Mouse (Mus musculus) heart, adult 2 months (tissue): ENCODE data around the gene Aacs. TPM values are rescaled to one million over a fixed set of nuclear protein-coding genes. Genes with fewer than 3 reads are reported as not detected.
A peak's percentile ranks its signal among the peaks of the same experiment; 100 is the strongest.

ENCODE experiments used
- DNase-seq, 2 experiments: peaks; one replicate each; pipeline ENCODE4 v3.0.0; 2021
- H3K27ac ChIP-seq: fragments of 200-600 bp; 2 replicates; pipeline ENCODE4 v1.8.1; 2022
- H3K27me3 ChIP-seq: fragments of 200-500 bp; 2 replicates; pipeline ENCODE4 v1.6.1; 2012; ENCODE audit warnings: mild to moderate bottlenecking, low read length, inconsistent platforms, mixed read lengths; ENCODE audit not compliant: control insufficient read depth, insufficient read depth
- H3K36me3 ChIP-seq: fragments of 200-500 bp; 2 replicates; pipeline ENCODE4 v1.6.1; 2012; ENCODE audit warnings: low read length, inconsistent platforms; ENCODE audit not compliant: control insufficient read depth, insufficient read depth
- H3K4me1 ChIP-seq: fragments of 200-500 bp; 2 replicates; pipeline ENCODE4 v1.6.1; 2011; ENCODE audit warnings: low read length; ENCODE audit not compliant: control insufficient read depth, insufficient read depth
- H3K4me3 ChIP-seq: fragments of 200-600 bp; 2 replicates; pipeline ENCODE4 v1.8.1; 2022
- H3K79me2 ChIP-seq: fragments of 200-500 bp; replicated peaks from 2 replicates; pipeline ENCODE4 v1.6.1; 2012; ENCODE audit warnings: mild to moderate bottlenecking, inconsistent platforms, low read length, moderate library complexity, mixed read lengths; ENCODE audit not compliant: control insufficient read depth, insufficient read depth
- H3K9ac ChIP-seq: fragments of 200-500 bp; 2 replicates; pipeline ENCODE4 v1.6.1; 2012; ENCODE audit warnings: low read depth, mild to moderate bottlenecking, control low read depth, inconsistent platforms, low read length, mixed read lengths
- CTCF ChIP-seq: fragments of 200-600 bp; IDR thresholded peaks from 2 replicates; pipeline ENCODE4 v1.8.1; 2022; ENCODE audit warnings: antibody characterized with exemption, mild to moderate bottlenecking, moderate library complexity
- EP300 ChIP-seq: fragments of 200-500 bp; IDR thresholded peaks from 2 replicates; pipeline ENCODE4 v1.6.1; 2011; ENCODE audit warnings: low read depth, low read length, control low read depth; ENCODE audit not compliant: insufficient read depth
- POLR2A ChIP-seq: fragments of 200-500 bp; IDR thresholded peaks from 2 replicates; pipeline ENCODE4 v1.6.1; 2011; ENCODE audit warnings: mild to moderate bottlenecking, low read depth, low read length, control low read depth; ENCODE audit not compliant: insufficient read depth
- WGBS: fragments of 180-500 bp; shearing (Covaris S2); methylation state at CpG from one replicate; pipeline ENCODE4 v1.1.7; 2018; 5-methylcytosine and 5-hydroxymethylcytosine counted together
- intact Hi-C: fragments of 180-260 bp; cut with DNase I; formaldehyde crosslinking; loops from one replicate; pipeline ENCODE4 v1.15.1; 2025
- polyA plus RNA-seq: library from polyadenylated mRNA; depleted of rRNA; stranded (reverse); fragments of >200 nt; gene quantifications from 2 replicates; pipeline ENCODE4 v1.2.3, GENCODE M21; 2012
- total RNA-seq, 2 experiments: library from RNA; stranded (reverse); gene quantifications; 2 replicates each; pipeline ENCODE4 v1.2.3; 2021

Aacs gene
- total and polyA plus RNA-seq, 3 experiments: 3.3 to 17.7 (median 3.9) TPM

DNA sequence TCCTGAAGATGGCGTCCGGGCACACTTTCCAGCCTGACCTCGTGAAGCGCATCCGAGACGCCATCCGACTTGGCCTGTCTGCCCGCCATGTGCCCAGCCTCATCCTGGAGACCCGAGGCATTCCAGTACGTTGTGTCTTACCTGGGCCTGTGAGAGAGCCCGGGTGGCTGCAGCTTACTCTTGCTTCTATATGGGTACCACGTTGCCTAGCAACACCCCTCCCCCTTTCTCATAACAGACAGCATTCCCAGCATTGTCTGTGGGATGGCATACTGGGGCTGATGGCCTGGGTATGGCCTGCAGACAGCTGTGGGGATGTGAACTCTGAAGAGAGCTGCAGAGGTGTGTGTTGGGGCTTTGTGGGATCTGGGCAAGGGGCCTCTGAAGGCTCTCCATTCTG is 39.4 kb downstream of the Aacs start:
- DNase-seq: no peak
- Histone ChIP-seq H3K36me3 (no peaks in the 10 kb centered on the region), H3K27ac (no peak overlapping the region), H3K27me3 (no peaks in the 10 kb centered on the region), H3K4me1 (no peaks in the 10 kb centered on the region; the same call in 1 of the 2 replicates), H3K9ac (no peak overlapping the region), H3K79me2 (no peaks in the 10 kb centered on the region), H3K4me3 (no peak overlapping the region)
- intact Hi-C loops: no loop called here
- TF ChIP-seq EP300 (no peak), POLR2A (no peak), CTCF (no peak)
- WGBS: 91% methylated on average over 12 of the region's 12 CpGs

DNA sequence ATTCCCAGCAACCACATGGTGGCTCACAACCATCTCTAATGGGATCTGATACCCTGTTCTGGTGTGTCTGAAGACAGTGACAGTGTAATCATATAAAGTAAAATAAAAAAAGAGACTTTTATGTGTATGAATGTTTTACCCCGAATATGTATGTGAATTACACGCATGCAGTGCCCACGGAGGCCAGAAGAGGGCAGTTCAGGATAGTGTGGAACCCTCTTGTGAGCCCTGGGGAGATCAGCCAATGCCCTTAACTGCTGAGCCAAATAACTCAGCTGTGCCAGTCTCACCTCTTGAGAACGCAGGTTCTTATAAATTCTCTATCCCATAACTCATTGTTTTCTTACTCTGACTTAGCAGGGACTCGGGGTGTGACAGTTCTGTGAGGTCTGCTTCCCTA is 43.0 kb downstream of the Aacs start:
- H3K27ac ChIP-seq: no peak overlapping the region
- no peak for DNase-seq
- no peak overlapping the region for H3K4me3 ChIP-seq
- H3K36me3 ChIP-seq: no peaks in the 10 kb centered on the region
- H3K4me1 ChIP-seq: no peaks in the 10 kb centered on the region; the same call in 1 of the 2 replicates
- no peak for TF ChIP-seq POLR2A
- TF ChIP-seq CTCF: peak; percentile 62
- H3K27me3 ChIP-seq: no peaks in the 10 kb centered on the region
- H3K79me2 ChIP-seq: no peaks in the 10 kb centered on the region
- 80% methylated on average over 5 of the region's 5 CpGs for WGBS
- intact Hi-C loops: no loop called here
- H3K9ac ChIP-seq: no peak overlapping the region

DNA sequence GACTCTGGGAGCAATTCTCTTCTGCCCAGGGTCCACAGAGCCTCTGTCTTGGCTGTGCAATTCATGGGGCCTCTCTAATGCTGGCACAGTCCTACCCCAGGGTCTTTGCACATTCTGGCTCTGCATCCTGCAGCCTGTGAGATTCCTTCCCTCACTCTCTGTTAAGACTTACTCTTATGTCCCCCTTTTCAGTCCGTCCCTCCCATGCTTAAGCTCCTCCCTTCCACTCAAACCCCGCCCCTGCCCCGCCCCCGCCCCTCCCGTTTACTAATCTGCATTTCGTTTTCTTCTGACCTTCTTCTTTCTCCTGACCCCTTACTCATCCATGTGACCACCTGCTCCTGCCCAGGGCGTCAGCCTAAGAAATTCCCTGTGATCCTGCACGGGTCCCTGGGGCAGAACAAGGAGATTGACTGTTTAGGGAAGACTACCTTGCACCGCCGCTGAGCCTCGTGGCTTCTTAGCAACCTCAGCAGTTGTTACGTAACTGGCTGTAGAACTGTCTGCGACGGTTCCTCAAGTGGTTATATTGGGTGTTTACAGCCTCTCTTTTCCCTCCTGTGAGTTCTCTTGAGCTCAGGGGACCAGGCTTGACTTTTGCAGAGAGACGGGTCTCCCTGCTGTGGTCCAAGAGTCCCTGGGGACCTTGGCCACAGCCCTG is 45.4 kb downstream of the Aacs start:
- Histone ChIP-seq H3K4me1 (no peaks in the 10 kb centered on the region; the same call in 1 of the 2 replicates), H3K27me3 (no peaks in the 10 kb centered on the region), H3K9ac (no peak overlapping the region), H3K36me3 (no peaks in the 10 kb centered on the region), H3K27ac (no peak overlapping the region), H3K79me2 (no peaks in the 10 kb centered on the region), H3K4me3 (no peak overlapping the region)
- TF ChIP-seq EP300: no peak
- no peak for TF ChIP-seq CTCF
- TF ChIP-seq POLR2A: no peak
- DNase-seq: no peak
- 27% methylated on average over 15 of the region's 15 CpGs for WGBS
- intact Hi-C loops: no loop called here

DNA sequence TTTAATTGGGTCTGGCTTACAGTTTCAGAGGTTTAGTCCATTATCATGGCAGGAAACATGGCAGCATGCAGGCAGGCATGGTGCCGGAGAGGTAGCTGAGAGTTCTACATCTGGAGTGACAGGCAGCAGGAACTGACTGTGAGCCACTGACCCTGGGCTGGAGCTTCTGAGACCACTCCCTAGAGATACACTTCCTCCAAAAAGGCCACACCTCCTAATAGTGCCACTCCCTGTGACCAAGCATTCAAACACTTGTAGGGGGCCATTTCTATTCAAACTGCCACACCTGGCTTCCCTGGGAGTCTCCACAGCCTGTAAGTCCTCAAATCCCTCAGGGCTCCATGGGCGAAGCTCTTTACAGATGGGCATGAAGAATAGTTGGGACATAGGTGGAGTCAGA is 47.7 kb downstream of the Aacs start:
- Histone ChIP-seq H3K36me3 (no peaks in the 10 kb centered on the region), H3K27ac (no peak overlapping the region), H3K4me1 (no peaks in the 10 kb centered on the region), H3K79me2 (no peaks in the 10 kb centered on the region), H3K27me3 (no peaks in the 10 kb centered on the region), H3K4me3 (no peak overlapping the region), H3K9ac (no peak overlapping the region)
- 72% methylated on average over 2 of the region's 2 CpGs for WGBS
- intact Hi-C loops: no loop called here
- TF ChIP-seq POLR2A: no peak
- TF ChIP-seq EP300: no peak
- TF ChIP-seq CTCF: no peak
- no peak for DNase-seq

DNA sequence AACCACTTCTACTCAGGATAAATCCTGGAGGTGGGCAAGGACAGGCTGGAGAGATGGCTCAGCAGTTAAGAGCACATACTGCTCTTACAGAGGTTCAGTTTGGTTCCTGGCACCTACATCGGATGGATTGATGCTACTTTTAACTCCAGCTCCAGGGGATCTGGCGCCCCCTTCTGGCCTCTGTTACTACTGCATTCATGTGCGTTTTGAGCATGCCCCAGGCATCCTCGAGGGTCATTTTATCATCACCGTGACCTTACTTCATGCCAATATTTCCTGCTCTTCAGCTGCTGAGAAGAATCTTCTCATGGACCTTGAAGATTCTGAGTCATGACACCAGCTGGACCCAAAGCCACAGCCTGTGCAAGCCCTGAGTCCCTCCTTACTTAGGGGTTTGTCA is 49.9 kb downstream of the Aacs start:
- H3K79me2 ChIP-seq: no peaks in the 10 kb centered on the region
- H3K27me3 ChIP-seq: no peaks in the 10 kb centered on the region
- 51% methylated on average over 5 of the region's 5 CpGs for WGBS
- H3K4me1 ChIP-seq: no peaks in the 10 kb centered on the region
- no peak for DNase-seq
- H3K9ac ChIP-seq: no peak overlapping the region
- no peak overlapping the region for H3K4me3 ChIP-seq
- TF ChIP-seq POLR2A (no peak), CTCF (peak; percentile 44)
- intact Hi-C loops: no loop called here
- no peak overlapping the region for H3K27ac ChIP-seq
- no peaks in the 10 kb centered on the region for H3K36me3 ChIP-seq

DNA sequence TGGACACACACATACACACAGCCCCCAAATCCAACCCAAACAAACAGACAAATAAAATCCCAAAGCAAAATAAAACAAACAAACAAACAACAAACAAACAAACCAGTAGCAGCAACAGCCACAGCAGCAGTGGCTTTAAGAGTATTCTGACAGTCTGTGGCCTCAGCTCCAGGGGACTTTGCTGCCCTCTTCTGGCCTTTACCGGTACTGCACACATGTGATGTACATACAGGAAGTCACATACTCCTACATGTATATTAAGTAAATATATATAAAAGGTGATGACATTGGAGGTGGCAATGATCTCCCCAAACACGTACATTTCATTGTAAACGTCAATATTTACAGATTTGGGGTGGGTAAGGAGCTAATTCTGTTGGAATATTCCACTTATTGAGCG is 50.9 kb downstream of the Aacs start:
- H3K27ac ChIP-seq: no peak overlapping the region
- no peak for TF ChIP-seq EP300
- TF ChIP-seq POLR2A: no peak
- peak; percentile 55 for TF ChIP-seq CTCF
- WGBS: 77% methylated on average over 4 of the region's 4 CpGs
- intact Hi-C loops: no loop called here
- DNase-seq: no peak
- H3K79me2 ChIP-seq: no peaks in the 10 kb centered on the region
- H3K27me3 ChIP-seq: no peaks in the 10 kb centered on the region; the same call in 1 of the 2 replicates
- H3K9ac ChIP-seq: no peak overlapping the region
- H3K4me1 ChIP-seq: no peaks in the 10 kb centered on the region
- H3K36me3 ChIP-seq: no peaks in the 10 kb centered on the region
- H3K4me3 ChIP-seq: no peak overlapping the region
